Mouse (Mus musculus) adipocyte (in vitro differentiated cells): ENCODE measurements at regions not wholly inside any gene's neighbourhood (a gene's known extent, or its start where the extent isn't known, plus 50 kb on each side); places are given as distances from the start of the nearest gene placed in this dataset.

Source experiments
- DNase-seq: peaks from one replicate; pipeline ENCODE4 v3.0.0-alpha.2; 2016; ENCODE audit warnings: low spot score

DNA sequence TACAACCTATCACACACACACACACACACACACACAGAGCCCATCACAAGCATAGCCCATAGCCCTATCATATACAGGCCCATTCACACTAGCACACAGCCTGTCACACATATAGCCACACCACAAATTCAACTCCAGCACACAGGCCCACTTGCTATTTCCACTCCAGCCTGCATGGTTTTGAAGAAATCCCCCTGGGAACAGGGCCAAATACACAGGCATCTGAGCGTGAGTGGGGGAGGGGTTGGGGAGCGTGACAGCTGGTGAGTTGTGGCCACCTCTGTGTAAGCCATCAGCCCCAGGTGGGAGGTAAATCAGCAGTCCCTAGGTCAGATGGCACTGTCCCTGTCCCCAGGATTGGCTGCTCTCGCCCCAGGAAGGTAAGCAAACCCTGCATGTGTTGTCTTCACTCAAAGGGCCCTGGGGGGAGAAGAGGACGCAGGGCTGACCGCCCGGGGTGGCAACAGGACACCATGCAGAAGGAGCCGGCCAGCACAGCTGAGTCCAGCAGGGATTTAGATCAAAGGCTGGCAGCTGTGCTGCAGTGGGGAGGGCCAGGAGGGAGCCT lies 153.6 kb upstream of the Gm3448 start:
- no peak for DNase-seq

DNA sequence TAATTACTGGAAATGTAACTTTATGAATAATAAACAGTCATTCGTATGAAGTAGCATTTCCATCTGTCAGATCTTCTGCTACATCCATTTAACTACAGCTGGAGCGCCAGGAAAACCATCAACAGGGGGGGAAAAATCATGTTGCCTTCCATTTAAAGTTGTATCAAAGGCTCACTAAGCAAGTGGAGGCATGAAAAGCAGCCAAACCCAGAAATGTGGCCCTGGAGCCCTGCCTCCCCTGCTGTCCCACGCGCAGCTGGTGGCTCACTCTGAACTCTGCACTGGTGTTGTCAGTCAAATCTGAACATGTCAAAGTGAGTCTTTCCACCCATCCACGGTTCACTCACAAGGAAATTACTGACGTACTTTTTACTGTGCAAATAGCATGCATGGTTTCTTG lies 152.5 kb upstream of the Gm3448 start:
- no peak for DNase-seq

DNA sequence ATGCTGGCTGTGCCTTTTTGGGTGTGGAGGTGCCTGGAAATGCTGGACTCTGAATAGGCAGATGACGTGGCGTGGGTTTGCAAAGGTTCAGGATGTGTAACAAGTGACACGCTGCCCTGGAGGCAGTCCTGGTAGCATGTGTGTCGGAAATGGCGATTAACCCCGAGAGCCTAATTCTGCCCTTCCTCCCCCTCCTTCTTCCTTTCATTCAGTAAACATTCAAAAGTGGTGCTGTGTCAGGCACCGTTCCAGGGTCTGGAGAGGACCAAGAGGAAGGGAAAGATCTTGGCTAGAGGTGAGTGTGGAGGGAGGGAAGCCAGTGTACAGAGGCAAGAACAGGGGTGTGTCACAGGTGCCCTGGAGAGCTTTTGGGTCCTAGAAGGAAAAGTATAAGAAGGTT lies 151.5 kb upstream of the Gm3448 start:
- peak; percentile 7 for DNase-seq

DNA sequence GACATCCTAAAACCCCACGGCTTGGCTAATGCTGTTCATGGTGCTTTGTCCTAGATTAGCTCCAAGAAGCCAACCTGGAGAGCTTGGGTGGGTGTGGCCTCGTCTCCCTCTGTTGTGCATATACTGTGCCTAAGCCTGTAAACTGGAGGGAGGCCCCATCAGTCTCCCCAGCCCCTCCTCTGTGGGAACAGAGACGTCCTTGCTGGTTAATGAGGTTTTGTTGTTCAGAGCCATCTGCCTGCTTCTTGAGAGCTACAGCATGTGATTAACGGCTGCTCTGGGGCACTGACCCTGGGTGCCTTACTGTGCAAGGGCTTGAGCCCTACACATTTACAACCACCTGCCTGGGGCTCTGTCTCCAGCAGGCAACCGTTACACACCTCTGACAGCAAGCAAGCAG lies 143.9 kb upstream of the Gm3448 start:
- DNase-seq: no peak

DNA sequence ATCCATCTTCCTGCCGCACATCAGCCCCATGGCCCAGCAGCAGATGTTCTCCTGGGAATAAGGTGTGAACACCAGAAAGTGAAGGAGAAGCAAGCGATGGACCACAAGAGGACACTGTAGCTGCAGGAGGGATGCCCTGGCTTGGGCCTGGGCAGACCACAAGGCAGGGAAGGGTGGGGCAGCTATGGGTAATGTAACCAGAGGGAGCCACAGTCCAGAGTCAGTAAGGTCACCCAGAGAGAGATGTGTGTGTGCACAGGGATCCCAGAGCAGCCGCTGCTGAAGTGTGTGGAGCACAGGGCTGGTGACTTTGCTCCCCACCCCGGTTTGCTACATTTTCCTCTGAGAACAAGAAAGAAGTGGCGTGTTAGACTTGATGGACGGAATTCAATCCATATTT lies 142.5 kb upstream of the Gm3448 start:
- DNase-seq: no peak

DNA sequence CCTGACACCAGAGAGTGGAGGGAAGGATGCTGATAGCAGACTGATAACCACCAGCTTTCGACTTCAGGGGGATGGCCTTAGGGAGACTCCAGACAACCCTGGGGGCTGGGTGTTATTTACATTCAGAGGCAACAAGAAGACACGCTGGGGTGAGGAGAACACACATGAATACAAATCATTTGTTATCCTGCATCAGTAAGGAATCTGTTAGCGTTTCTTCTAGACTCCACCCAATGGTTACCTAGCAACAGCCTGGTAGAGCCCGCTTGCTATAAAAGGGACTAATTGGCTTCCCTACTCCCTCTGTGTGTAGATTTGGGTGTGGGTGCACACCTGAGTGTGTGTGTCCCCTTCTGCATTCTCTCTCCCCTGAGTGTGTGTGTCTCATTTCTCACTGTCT lies 140.8 kb upstream of the Gm3448 start:
- no peak for DNase-seq

DNA sequence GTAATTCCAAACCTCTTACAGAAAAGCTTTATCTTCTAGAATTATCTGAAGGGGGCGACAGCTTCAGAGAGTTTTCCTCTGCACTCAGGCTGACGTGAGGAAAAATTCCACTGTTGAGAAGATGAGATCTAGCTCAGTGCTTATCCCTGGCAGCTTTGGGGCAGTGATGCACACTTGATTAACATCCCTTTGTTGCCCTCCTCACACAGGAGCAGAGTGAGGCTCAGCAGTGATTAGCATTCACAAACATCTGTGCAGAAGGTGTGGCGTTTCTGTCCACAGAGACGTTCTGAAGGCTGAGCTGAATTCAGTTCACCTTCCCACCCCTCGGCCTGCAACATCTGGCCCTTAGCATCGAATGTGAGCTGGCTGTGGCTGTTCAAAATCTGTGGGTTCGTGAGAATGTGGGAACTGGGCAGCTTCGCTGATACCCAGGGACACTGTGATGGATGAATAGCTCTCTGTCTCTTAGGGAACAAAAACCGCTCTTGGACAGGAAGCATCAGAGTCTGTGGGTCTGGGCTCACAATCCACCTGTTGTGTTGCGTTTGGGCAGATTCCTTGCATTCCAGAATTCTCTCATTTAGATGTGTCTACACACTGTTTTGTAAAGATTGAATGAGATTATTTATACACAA lies 139.0 kb upstream of the Gm3448 start:
- no peak for DNase-seq

DNA sequence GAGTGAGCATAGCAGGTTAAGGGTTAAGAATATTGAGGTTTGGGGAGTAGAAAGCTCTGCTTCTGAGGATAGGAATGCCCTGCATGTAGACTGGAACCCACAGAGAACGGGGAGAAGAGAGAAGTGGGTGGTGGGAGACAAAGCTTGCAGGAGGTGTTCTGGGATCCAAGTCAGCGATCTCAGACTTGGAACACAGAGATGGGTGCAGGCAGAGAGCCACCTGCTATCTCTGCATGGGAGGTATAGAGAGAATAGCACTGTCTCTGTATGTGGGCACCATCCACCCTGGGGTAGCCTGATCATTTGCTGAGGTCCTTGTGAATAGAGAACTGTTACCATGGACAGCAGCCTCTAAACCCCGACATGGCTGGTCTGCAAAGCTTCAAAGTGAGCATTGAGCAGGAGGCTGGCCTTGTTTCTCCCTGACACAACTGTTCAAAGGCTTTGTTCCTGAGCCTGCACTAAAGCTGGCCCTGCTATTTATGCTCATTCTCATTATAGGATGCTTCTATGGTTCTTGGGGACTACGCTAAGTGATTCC lies 138.1 kb upstream of the Gm3448 start:
- no peak for DNase-seq

DNA sequence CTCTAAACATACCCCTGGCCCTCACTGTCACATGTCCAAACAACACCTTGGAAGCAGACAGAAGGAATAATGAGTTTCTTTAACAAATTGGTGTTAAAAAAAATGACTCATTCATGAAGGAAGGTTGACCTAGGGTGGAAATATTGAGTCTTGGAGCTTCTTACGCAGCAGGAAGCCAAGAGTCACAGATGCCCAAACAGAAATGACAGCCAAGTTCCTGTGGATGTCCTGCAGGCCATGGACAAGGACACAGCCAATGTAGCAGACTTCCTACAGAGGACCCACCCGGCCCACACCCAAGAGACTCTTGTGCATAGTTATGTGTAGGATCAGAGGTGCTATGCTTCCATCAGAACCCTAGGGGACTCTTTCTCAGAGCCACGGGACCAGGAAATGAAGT lies 136.1 kb upstream of the Gm3448 start:
- DNase-seq: no peak

DNA sequence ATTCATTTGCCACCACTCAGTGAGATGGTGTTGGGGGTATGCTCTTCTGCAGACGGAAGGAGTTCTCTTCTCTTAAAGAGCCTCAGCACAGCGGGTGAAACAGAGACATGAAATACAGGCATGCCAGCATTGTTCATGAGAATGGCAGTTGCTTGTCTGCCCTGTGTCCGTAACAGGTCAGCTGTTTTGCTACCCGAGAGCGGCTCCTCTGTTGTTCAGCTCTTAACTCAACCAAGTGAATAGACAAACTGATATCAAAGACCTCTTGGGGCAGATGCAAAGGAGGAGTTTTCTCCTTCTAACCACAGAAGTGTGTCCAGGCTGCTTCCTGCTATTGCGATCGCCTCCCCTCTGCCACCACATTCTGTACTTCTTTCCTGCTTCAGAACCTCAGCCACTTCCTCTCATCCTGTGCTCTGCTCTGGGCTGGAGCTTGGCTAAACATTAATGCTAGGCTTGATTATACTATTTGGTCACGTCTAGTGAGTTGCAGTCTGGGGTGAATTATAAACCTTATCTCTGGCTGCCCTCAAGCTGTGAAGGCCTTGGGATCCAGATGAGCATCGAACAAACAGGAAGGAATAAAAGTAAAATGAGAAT lies 133.1 kb upstream of the Gm3448 start:
- no peak for DNase-seq

DNA sequence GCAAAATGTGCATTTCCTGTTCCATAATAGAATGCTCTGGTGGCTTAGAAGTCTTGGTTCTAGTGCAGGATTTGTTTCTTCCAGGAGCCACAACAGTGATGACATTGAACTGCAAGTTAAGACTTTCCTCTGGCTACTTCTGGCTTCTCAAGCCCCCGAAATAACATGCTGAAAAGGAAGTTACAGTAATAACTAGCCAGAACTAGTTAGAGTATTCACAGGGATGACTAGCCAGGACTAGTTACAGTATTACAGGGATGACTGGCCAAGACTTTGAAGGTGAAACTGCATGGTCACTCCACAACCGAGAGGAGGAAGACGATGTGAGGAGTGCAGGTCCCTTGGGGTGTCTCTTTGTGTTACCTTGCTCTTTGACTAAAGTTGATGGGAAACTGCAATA lies 126.6 kb upstream of the Gm3448 start:
- DNase-seq: no peak

DNA sequence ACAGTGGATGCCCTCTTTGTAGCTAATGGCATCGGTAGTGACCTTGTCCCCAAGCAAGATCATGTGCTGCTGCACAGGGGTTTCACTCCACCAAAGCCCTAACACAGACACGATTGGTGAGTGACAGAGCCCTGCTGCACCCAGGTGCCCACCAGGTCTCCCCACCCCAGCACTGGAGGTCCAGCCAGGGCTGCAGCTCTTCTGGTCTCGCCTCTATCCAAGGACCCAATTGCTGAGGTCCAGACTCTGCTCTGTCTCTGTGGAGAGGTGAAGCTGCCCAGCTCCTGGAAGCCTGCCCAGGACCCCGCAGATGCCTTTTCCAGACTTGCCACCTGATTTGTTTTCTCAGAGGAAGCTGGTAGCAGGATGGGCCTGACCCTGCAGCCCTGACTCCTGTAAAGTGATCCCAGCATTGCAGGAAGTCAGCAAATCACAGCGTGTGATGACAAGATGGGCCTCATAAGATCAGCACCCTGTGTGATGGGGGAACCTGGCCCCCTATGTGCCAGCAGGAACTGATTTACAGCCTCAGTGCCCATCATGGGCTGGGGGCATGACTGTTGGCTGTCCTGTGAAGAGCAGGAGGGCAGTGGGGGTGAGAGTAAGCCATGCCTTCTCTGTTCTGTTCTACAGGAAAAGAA lies 116.5 kb upstream of the Gm3448 start:
- no peak for DNase-seq

DNA sequence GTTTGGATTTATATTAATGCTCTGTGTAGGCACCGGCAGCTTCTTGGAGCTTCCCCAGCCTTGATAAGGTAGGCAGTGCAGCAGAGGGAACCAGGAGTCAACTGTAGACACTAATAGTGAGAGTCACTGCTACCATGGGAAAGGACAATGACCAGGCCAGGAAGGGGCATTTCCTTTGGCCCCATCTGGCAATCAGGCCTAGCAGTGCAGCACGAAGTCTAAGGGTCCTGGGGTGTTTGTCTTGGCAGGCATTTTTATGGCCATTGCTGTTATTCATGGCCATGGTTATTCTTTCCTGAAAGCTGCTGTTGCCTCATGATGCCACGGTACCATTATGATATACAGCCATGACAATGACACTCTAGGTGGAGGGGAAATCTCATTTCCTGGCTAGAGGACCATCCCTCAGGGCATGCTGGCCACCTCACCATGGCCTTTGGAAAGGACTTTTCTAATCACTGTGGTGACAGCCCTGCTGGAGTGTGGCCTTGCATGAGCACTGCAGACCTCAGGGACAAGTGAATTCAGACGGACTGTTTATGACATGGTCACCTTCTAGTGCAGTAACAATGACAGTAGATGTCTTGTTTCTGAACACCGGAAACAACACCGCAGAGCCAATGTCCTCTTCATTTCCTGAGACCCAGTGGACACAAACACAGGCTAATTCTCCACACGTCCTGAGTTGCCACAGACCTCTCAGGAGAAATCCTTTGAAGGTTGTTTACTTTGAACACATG lies 111.8 kb upstream of the Gm3448 start:
- DNase-seq: no peak

DNA sequence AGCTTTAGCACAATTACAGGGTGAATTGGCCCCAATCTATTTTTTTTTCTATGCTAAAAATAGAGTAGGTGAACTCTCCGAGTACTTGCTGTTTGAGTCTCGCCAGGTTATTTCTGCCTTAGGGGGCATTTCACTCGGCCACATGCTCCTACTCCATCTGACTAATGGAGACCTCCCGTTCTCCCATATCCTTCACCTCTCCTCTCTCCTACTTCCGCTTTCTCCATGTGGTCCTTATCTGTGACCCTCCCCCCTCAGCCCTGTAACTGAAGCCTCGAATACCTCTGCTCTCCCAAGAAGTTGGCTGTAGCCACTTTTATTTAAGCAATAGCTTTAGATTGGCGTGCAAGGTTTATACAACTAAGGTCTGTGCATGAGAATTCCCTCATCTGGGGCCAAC lies 111.1 kb upstream of the Gm3448 start:
- DNase-seq: no peak

DNA sequence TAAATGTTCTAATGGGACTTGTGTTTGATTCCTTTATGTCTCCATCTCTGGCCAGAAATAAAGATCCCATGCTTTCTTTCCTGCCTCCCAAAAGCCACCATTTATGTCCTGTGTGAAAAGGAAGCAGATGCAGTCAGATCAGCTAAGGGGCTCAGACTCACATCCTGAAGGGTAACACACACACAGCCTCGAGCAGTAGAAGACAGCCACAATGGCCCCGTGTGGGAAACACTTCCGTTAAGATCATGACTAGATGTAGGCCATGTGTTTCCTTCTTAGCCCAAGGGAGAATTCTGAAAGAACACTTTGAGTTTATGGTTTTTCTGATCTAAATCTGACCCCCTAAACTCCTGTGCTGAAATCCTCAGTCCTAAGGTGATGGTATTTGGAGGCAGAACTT lies 110.4 kb upstream of the Gm3448 start:
- DNase-seq: no peak

DNA sequence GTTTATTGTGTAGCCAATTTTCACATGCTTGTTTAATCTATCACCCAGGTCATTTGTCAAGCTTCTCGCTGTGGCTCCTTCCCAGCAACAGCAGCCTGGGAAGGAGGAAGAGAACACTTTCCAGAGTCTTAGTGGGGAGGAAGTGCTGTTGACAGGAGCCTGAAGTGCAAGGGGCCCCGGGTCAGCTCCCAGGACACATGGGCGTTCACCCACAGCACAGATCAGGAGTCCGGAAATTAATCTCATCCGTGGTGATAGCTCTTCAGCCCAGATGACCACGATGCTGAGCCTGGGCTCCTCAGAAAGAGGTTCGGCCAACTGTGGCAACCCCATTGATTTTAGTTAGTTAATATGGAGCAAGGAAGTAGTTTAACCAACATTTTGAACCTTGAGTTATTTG lies 105.3 kb upstream of the Gm3448 start:
- DNase-seq: no peak

DNA sequence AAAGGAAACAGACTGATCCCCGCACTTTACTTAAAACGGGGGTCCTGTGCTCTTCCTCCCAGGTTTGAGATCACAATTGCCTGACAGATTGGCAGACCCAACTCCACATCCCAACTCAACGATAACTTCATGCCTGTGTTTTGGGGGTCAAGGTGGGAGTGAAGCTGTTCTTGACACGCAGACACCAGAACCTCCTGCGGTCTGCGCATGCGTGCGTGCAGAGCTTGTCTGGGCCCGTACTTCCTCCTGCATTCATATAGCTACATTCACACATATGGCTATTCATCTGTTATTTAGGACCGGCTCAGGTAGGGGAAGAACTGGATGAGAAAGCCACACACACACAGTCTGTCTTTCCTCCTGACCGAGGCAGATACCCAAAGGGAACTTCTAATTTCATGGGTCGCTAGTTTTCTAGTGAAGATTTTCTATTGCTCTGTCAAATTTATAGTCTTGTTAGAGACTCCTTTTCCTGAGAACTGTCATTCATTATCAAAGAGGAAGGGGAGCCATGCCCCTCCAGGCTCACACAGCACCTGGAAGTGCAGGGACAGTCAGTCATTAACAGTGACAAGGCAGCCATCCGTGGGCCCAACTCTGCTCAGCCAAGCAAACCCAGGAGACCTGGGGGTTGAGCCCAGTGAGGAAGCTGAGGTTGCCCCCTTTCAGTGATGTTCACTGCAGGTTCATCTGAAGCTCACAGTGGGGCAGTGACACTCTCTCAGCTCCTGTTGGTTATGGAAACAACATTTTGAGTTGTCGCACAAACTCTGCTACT lies 104.0 kb upstream of the Gm3448 start:
- DNase-seq: no peak

DNA sequence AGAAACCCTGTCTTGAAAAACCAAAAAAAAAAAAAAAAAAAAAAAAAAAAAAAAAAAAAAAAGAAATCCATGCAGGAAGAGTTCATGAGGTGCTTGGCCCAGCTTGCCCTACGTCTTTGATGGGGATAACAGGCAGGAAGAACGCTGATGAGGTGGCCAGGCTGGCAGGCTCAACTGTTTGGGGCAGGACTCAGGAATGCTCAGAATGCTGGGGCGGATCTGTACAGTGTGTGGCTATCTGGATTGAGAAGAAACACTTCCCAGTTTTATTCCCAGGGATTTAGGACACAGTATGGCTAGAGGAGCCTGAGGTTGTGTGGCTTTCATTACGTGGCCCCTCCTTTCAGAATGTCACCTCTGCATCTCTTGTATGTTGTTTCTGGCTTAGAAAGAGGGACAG lies 99.1 kb upstream of the Gm3448 start:
- no peak for DNase-seq
